Mouse (Mus musculus): ENCODE data around the gene Sncg.

Sncg gene

GRCm38 (mm10) chr14:34341993-34342392 is 32.6 kb downstream of the Sncg start:
- no peak for DNase-seq (ENCODE audit: low spot score)

DNA sequence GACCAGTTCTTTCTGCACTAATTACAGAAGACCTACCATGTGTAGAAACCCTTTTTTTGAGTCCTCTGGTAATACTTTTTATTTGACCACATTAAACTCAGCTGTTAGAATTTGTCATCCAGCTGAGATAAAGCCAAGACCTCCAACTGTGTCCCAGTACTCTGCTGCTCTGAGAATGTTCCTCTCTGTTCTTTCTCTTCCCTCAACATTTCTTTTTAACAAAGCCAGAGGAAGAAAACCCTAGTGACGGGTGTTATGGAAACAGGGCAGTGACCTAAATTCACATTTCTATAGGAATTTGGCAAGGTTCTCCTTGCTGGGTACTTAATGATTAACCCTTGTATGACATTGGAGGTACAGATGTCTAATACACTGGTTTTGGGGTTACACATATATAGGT is 35.1 kb downstream of the Sncg start:
- no peak for DNase-seq (ENCODE audit: low spot score)

DNA sequence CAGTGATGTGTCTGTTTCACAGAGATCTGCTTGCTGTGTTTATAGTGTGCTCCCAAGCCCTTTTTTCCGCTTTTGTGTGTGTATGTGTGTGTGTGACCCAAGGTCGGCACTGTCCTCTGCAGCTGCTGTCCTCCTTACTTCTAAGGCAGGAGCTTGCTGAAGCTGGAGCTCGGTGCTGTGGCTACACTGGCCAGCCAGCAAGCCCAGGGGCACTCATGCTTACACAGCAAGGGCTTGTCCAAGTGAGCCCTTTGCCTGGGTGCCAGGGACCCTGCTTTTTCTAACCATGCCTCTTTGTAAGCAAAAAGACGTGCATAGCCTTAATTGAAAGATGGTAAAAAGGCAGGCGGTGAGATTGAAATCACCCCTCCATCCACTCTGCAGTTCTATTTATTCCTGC is 42.1 kb downstream of the Sncg start:
- no peak for DNase-seq (ENCODE audit: low spot score)

- DNase-seq (ENCODE audit: low spot score), result no peak
Observed at GRCm38 (mm10) chr14:34331886-34332285, 42.7 kb downstream of the Sncg start.

DNA sequence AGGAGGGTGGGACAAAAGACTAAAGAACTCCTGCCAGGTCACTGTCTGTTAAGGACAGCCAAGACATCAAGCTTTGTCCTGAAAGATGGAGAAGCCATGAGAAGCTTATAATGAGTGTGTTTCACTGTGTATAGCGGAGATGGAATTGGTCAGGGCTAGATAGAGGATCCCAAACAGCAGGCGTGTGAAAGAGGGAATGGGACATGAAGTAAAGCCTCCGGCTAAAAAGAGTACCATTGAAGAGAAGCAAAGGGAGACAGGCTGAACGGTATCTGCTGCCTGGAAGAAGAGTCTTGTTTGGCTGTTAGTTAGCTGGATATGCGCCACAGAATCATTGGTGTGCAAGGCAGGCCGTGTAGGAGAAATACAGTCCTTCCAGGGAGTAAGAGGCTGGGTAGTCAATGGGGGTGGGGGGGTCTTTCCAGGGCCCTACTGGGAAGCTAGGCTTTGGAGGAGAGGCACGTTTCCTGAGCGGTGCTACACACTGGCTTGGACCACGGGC is 43.9 kb downstream of the Sncg start:
- DNase-seq (ENCODE audit: low spot score), result no peak

GRCm38 (mm10) chr14:34327618-34328017 is 47.0 kb downstream of the Sncg start:
- no peak for DNase-seq (ENCODE audit: low spot score)

DNA sequence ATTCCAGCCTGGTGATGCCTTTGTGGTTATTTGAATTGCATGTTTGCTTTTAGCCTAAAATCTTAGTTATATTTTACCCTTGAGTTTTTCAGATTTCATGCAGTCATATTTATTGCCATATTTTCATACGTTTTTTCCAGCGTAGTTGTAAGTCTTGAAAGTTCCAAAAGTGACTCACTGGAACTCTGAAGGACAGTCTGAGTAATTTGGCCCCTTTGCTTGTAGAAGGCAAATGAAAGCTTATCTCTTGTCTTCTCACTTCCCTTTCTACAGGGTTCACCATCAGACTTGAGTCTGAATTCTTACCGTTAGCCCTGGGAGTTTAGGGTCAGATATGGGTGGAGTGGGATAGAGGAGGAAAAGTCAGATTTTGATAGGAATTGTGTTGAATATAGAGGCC is 48.0 kb downstream of the Sncg start:
- DNase-seq (ENCODE audit: low spot score), result no peak

DNA sequence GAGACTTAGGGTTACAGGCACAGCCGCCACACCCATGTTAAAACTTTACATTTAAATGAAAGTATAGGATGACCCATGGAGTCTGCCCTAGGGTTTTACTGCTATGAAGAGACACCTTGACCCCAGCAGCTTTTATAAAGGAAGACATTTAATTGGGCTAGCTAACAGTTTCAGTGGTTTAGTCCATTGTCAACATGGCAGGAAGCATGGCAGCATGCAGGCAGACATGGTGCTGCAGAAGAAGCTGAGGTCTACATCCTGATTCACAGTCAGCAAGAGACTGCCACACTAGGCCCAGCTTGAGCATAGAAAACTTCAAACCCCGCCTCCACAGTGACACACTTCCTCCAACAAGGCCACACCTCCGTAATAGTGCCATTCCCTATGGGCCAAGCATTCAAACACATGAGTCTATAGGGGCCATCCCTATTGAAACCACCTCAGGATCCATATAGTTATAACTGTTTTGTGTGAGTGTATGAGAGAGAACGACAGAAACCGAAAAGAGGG is 51.0 kb downstream of the Sncg start:
- DNase-seq (ENCODE audit: low spot score), result no peak

Measured in urinary bladder, postnatal 10 days (tissue).